1 mouse cellular context compared by ENCODE assay signal in genomic region chr7:105945238-105945637, GRCm38 (mm10). TPM values are rescaled to one million over a fixed set of nuclear protein-coding genes. Genes with fewer than 3 reads are reported as not detected.
"Had no signal": no experiment of that assay in that cellular context is flagged by ENCODE, and none has a peak within 500 bp of the region (broad histone marks: within the 10 kb centered on the region; RNA-seq: fewer than 3 reads in every experiment).

No protein-coding gene starts in this region.

RNA-seq across cellular contexts. Expression of gene Gm4070, which starts 8.5 kb away (rescaled TPM):
- polyA plus RNA-seq: neural tube, embryonic 13.5 days had no signal
